ENCODE assay signal across 26 mouse cellular contexts in the genomic region with DNA sequence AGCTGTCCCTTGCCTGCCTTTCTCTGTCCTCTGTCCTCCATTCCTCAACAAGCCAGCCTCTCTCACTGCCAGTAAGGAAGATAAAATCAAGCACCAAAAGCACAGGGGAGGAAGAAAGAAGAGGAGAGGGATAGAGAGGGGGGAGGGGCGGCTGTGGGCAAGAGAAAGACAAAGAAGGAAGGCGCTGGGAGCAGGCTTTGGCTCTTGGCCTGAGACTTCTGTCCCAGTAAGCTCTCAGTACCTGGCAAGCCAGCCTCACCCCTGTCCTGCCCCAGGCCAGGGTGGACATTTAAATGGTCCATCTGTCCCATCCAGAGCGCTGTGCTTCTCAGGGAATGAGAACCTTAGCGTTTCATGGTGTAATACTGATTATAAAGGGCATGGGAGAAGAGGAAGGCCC. TPM values are rescaled to one million over a fixed set of nuclear protein-coding genes. Genes with fewer than 3 reads are reported as not detected.
DNase-seq lines count a peak whose midpoint lies in the region; ATAC-seq and TF ChIP-seq lines count a peak whose summit lies in the region.
"Had no signal": no experiment of that assay in that cellular context is flagged by ENCODE, and none has a peak within 500 bp of the region (broad histone marks: within the 10 kb centered on the region; RNA-seq: fewer than 3 reads in every experiment).

No protein-coding gene starts in this region.

- no peak overlapping the region for H3K4me3 ChIP-seq in hindbrain, embryonic 10.5 days
- H3K4me3 ChIP-seq in hindbrain, postnatal 0 days (ENCODE audit: low read length) = no peak overlapping the region
- no peak overlapping the region for H3K4me3 ChIP-seq in neural tube, embryonic 11.5 days (ENCODE audit: low read depth, low read length)
- no peak overlapping the region for H3K4me3 ChIP-seq in midbrain, embryonic 16.5 days (ENCODE audit: low read depth, low read length)
- H3K4me3 ChIP-seq: hindbrain, embryonic 15.5 days; layer of hippocampus, adult 2 months had no signal

- peak overlapping the region; percentile 81 for H3K27ac ChIP-seq in hindbrain, embryonic 10.5 days
- no peak overlapping the region for H3K27ac ChIP-seq in hindbrain, postnatal 0 days
- no peak overlapping the region for H3K27ac ChIP-seq in neural tube, embryonic 11.5 days (ENCODE audit: low read depth, low read length)
- H3K27ac ChIP-seq in midbrain, embryonic 16.5 days (ENCODE audit: low read length) = no peak overlapping the region
- H3K27ac ChIP-seq: hindbrain, embryonic 15.5 days; layer of hippocampus, adult 2 months; macrophage had no signal

- 55% methylated on average over 4 of the region's 4 CpGs for WGBS in hindbrain, embryonic 10.5 days
- 51% methylated on average over 4 of the region's 4 CpGs for WGBS in hindbrain, postnatal 0 days
- 62% methylated on average over 4 of the region's 4 CpGs for WGBS in neural tube, embryonic 11.5 days
- WGBS in midbrain, embryonic 16.5 days = 46% methylated on average over 3 of the region's 4 CpGs

- no peaks in the 10 kb centered on the region for H3K9me3 ChIP-seq in hindbrain, embryonic 10.5 days
- no peaks in the 10 kb centered on the region for H3K9me3 ChIP-seq in hindbrain, postnatal 0 days (ENCODE audit: low read length)
- no peaks in the 10 kb centered on the region for H3K9me3 ChIP-seq in neural tube, embryonic 11.5 days (ENCODE audit: control insufficient read depth, low read length)
- no peaks in the 10 kb centered on the region for H3K9me3 ChIP-seq in midbrain, embryonic 16.5 days (replicated peaks; ENCODE audit: control insufficient read depth, low read length, poor library complexity, severe bottlenecking)
- H3K9me3 ChIP-seq: hindbrain, embryonic 15.5 days had no signal

- peak; percentile 20 for DNase-seq in embryo, embryonic 9.5 days (ENCODE audit: extremely low spot score)
- no peak for DNase-seq in embryo, embryonic 11 days
- DNase-seq in hindbrain, embryonic 10.5 days (ENCODE audit: low spot score) = no peak
- no peak for DNase-seq in hindbrain, postnatal 0 days (ENCODE audit: low spot score)
- no peak for DNase-seq in neural tube, embryonic 11.5 days (ENCODE audit: low spot score)
- no peak for DNase-seq in neural tube, embryonic 10.5 days (ENCODE audit: extremely low spot score, low spot score)
- DNase-seq in B cell, adult 2 months = no peak
- DNase-seq: adrenal gland, postnatal 36 days; cerebellum, adult 11 months; kidney, postnatal 25 days; right cerebral cortex, postnatal 14 days; thymus, postnatal 14 days had no signal

- no peaks in the 10 kb centered on the region for H3K36me3 ChIP-seq in hindbrain, embryonic 10.5 days
- no peaks in the 10 kb centered on the region for H3K36me3 ChIP-seq in hindbrain, postnatal 0 days (ENCODE audit: insufficient read depth, low read length)
- H3K36me3 ChIP-seq in neural tube, embryonic 11.5 days (ENCODE audit: control insufficient read depth, insufficient read depth, low read length) = no peaks in the 10 kb centered on the region
- no peaks in the 10 kb centered on the region for H3K36me3 ChIP-seq in midbrain, embryonic 16.5 days (ENCODE audit: control insufficient read depth, insufficient read depth, low read length)
- H3K36me3 ChIP-seq: hindbrain, embryonic 15.5 days had no signal

- H3K4me2 ChIP-seq in hindbrain, postnatal 0 days (ENCODE audit: low read depth, low read length) = no peak overlapping the region
- H3K4me2 ChIP-seq in neural tube, embryonic 11.5 days (ENCODE audit: low read depth) = no peak overlapping the region
- H3K4me2 ChIP-seq in midbrain, embryonic 16.5 days (ENCODE audit: low read length) = no peak overlapping the region
- H3K4me2 ChIP-seq: hindbrain, embryonic 15.5 days had no signal

- TF ChIP-seq CTCF in hindbrain, postnatal 0 days (IDR thresholded peaks at IDR 0.05; ENCODE audit: low read depth) = no peak

- peaks cover 36% of the 10 kb centered on the region for H3K4me1 ChIP-seq in hindbrain, embryonic 10.5 days (replicated peaks)
- peaks cover 11% of the 10 kb centered on the region for H3K4me1 ChIP-seq in hindbrain, postnatal 0 days (ENCODE audit: insufficient read depth, low read length)
- peaks cover 12% of the 10 kb centered on the region for H3K4me1 ChIP-seq in neural tube, embryonic 11.5 days (ENCODE audit: control insufficient read depth, insufficient read depth, low read length)
- peaks cover 19% of the 10 kb centered on the region for H3K4me1 ChIP-seq in midbrain, embryonic 16.5 days (ENCODE audit: control insufficient read depth, insufficient read depth, low read length)

- no peak for ATAC-seq in hindbrain, postnatal 0 days
- ATAC-seq in neural tube, embryonic 11.5 days (ENCODE audit: insufficient read depth, low FRiP score, low TSS enrichment) = no peak
- ATAC-seq in midbrain, embryonic 16.5 days = no peak
- ATAC-seq: intestine, embryonic 16.5 days had no signal

- no peak overlapping the region for H3K9ac ChIP-seq in hindbrain, postnatal 0 days (replicated peaks; ENCODE audit: low read length)
- H3K9ac ChIP-seq in neural tube, embryonic 11.5 days (ENCODE audit: low read length) = peak overlapping the region; percentile 26; the same call in 1 of the 2 replicates
- peak overlapping the region; percentile 26; the same call in 1 of the 2 replicates for H3K9ac ChIP-seq in midbrain, embryonic 16.5 days (ENCODE audit: low read depth, low read length)
- H3K9ac ChIP-seq: hindbrain, embryonic 15.5 days had no signal

- no peaks in the 10 kb centered on the region for H3K27me3 ChIP-seq in hindbrain, embryonic 10.5 days (ENCODE audit: insufficient read depth, poor library complexity, severe bottlenecking)
- no peaks in the 10 kb centered on the region for H3K27me3 ChIP-seq in hindbrain, postnatal 0 days (ENCODE audit: insufficient read depth, low read length)
- no peaks in the 10 kb centered on the region for H3K27me3 ChIP-seq in neural tube, embryonic 11.5 days (ENCODE audit: control insufficient read depth, insufficient read depth, low read length)
- H3K27me3 ChIP-seq in midbrain, embryonic 16.5 days (ENCODE audit: control insufficient read depth, insufficient read depth, low read depth, low read length) = no peaks in the 10 kb centered on the region
- H3K27me3 ChIP-seq: hindbrain, embryonic 15.5 days had no signal

RNA-seq across cellular contexts. Expression of a gene that starts 9.2 kb away (rescaled TPM):
- polyA plus RNA-seq in hindbrain, embryonic 10.5 days (2016; fragmentation: Nextera tagmentation; extraction: Ambion mirVana) = not detected in 2 replicates
- total RNA-seq in hindbrain, postnatal 0 days (2014; rRNA removed) = not detected in 2 replicates
- not detected in 2 replicates for polyA plus RNA-seq in hindbrain, postnatal 0 days (2015; fragmentation: Nextera tagmentation; extraction: Ambion mirVana)
- polyA plus RNA-seq in neural tube, embryonic 11.5 days (2014; fragmentation: Nextera tagmentation; extraction: Ambion mirVana) = 0.12 and 0.22 TPM in 2 replicates
- polyA plus RNA-seq in midbrain, embryonic 16.5 days (2015; fragmentation: Nextera tagmentation; extraction: Ambion mirVana) = 0.07 TPM in 1 of 2 replicates, not detected in the other
- total RNA-seq: adrenal gland, adult 18-20 months; adrenal gland, postnatal 36 days; ES-E14; gastrocnemius, adult 8-10 months; layer of hippocampus, adult 2 months; layer of hippocampus, postnatal 25 days; left cerebral cortex, postnatal 10 days; liver, adult 2 months had no signal
- polyA plus RNA-seq: heart, postnatal 0 days; hindbrain, embryonic 15.5 days; liver, adult 2 months; liver, embryonic 16.5 days; macrophage; testis, adult 2 months had no signal
